Mouse (Mus musculus) gastrocnemius, postnatal 25 days (tissue): ENCODE results near the gene Pcsk2. TPM values are rescaled to one million over a fixed set of nuclear protein-coding genes. Genes with fewer than 3 reads are reported as not detected.

Experiments
- DNase-seq: peaks from one replicate; pipeline ENCODE4 v3.0.0; 2022
- total RNA-seq, 2 experiments: library from RNA; stranded (reverse); gene quantifications; 1 replicate in 1 of 2; 2 replicates in 1 of 2; pipeline ENCODE4 v1.2.3; 2021

The Pcsk2 gene
- total RNA-seq, 2 experiments from 2014 or later, result 0.08 TPM; not detected in 1

DNA sequence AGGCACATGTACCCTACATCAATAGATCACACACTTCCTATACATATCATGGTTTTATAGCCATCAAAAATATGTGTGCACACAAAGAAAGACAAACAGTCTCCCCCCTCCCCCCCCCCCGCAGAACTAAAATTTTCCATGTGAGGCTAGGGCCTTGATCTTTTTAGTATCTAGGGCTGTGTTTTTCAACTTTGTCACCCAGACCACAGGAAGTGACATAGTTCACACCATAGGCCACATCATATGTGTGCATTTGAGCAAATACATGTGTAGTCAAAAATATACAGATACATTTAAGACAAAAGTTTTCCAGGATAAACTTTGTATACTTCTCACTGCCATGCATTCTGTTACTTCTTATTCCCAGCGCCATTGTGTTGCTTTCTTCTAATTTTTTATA, 293.5 kb downstream of the Pcsk2 start:
- DNase-seq, result no peak

DNA sequence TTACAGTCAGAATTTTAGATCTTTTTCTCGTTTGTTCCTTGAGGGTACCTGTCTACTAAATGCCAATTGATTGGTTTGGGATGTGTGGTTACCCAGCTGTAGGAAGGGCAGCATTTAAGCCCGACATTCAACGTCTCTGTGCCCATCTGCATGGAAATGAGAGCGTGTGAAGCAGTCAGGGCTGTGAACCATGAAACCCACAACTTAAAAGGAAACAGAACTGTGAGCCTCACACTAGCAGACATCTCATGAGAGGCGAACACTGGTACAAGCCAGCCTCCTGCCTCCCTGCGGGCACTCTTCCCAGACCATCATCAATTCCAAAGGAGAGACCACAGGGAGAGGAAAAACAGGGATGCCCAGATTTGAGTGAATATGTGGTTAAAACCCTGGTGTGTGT, 294.9 kb downstream of the Pcsk2 start:
- no peak for DNase-seq

DNA sequence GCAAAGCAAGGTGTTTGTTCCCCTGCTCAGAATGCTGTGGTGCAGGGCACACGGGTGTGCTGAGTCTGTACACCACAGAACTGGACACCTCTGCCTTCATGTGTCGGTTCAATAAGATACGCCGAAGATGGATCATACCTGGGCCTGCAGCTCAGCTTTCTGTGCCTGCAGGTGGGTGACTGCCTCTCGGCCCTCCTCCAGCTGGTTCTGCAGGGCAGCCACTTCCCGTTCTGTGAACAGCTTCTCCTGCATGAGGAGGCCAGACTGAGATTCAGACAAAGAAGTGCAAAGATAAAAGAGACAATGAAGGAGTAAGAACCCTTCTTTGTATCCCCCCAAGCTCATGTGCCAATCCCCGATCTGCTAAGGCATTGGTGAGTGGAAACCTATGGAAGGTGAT, 295.6 kb downstream of the Pcsk2 start:
- no peak for DNase-seq

- no peak for DNase-seq
These were observed 298.8 kb downstream of the Pcsk2 start for GRCm38 (mm10) chr2:143844779-143845178.

DNA sequence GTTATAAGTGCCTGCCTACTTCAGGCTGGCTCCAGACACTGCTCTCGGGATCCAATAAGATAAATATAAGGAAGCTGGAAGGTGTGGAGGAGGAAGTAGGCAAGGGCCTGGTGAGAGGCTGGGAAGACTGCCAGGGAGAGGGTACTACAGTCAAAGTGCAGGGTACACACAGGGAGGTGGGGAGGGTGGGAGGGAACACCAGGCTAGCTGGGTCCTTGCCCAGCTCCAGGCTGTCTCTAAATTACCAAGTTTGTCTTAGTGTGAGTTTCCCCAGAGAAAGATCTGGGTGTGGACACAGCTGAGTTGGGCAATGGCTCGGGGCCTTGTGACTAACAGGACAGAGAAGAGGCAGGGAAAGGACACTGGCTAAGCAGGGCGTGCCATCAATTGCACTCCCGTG, 300.8 kb downstream of the Pcsk2 start:
- peak; percentile 53 for DNase-seq

DNA sequence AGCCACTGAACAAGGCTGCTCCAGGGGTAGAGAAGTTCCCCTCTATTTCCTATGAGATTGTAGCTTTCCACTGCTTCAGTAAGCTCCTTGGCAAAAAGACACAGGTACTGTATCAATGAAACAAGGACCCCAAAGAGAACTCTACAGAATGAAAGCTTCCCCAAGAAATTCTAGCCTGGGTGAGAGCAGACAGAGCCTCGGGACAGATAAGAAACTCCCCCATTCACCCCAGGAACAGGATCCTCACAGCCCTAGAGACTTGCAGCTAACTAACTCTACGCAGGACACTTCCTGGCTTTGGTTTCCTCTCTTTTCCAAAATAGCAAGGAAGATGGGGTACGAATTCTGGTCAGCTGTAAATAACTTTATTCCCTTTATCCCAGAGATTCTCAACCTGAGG, 301.3 kb downstream of the Pcsk2 start:
- DNase-seq, result no peak

GRCm38 (mm10) chr2:143851354-143852221, 305.6 kb downstream of the Pcsk2 start:
- DNase-seq, result peak; percentile 34

- DNase-seq, result no peak
These were observed 306.6 kb downstream of the Pcsk2 start for GRCm38 (mm10) chr2:143852295-143853275.

DNA sequence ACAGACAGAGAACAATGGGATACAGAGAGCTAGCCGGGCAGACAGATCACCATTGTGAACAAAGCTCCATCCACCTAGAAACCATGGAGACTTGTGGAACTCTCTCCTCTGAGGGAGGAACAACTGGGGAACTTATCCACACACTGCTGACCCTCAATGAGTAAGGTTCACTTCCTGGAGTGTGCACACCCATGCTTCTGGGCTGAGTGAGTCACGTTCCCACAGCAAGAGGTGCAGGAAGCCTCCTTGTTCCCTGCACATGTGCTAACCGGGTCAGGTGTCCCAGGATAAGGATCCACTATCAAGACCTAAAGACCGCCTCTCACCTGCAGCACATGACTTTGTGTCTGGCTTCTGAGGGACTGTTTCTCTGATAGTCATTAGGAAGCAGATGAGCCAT, 307.5 kb downstream of the Pcsk2 start:
- DNase-seq, result no peak

GRCm38 (mm10) chr2:143859166-143859565, 313.2 kb downstream of the Pcsk2 start:
- no peak for DNase-seq

GRCm38 (mm10) chr2:143862484-143863231, 316.7 kb downstream of the Pcsk2 start, which contains the start of gene Bfsp1:
TSS of gene Bfsp1 (minus strand) at chr2:143863173.
- peak; percentile 76 for DNase-seq

DNA sequence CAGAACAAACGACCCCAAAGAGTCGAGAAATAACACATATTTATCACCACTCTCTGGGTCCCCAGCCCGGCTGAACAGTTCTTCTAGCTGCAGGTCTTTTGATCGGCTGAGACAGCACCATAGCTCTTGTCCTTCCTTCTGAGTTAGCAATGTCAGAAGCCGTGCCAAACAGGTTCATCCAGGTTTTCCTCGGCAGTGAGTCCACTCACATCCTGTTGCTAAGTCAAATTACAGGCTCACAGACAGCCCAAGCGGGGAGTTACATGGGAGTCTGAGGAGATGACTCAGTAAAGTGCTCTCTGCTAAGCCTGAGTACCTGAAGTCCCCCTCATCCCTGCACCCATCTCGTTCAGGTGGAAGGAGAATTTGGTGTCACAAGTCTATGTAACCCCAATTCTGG, 318.6 kb downstream of the Pcsk2 start:
- no peak for DNase-seq
